Mouse (Mus musculus) midbrain, postnatal 0 days (tissue): ENCODE data around the gene Mosmo. TPM values are rescaled to one million over a fixed set of nuclear protein-coding genes. Genes with fewer than 3 reads are reported as not detected.

Experiments
- ATAC-seq: fragments of 200-750 bp; cut with Nextera tagmentation; 2 replicates; pipeline ENCODE4 v1.8.0; 2017; ENCODE audit warnings: moderate number of reproducible peaks, mild to moderate bottlenecking, moderate TSS enrichment, moderate library complexity; ENCODE audit not compliant: low FRiP score
- DNase-seq: peaks from one replicate; pipeline ENCODE4 v3.0.0-alpha.2; 2015; ENCODE audit warnings: low spot score
- H3K27ac ChIP-seq: fragments of 300-500 bp; sonication (generic); 2 replicates; pipeline ENCODE4 v1.5.1; 2014; ENCODE audit warnings: low read depth, mild to moderate bottlenecking, low read length, mixed read lengths
- H3K27me3 ChIP-seq: fragments of 300-500 bp; sonication (generic); 2 replicates; pipeline ENCODE4 v1.6.1; 2014; ENCODE audit warnings: low read length, control low read depth, mixed read lengths; ENCODE audit not compliant: insufficient read depth
- H3K36me3 ChIP-seq: fragments of 300-500 bp; sonication (generic); 2 replicates; pipeline ENCODE4 v1.6.1; 2014; ENCODE audit warnings: low read length, control low read depth, mixed read lengths; ENCODE audit not compliant: insufficient read depth
- H3K4me1 ChIP-seq: fragments of 300-500 bp; sonication (generic); 2 replicates; pipeline ENCODE4 v1.6.1; 2014; ENCODE audit warnings: mild to moderate bottlenecking, control low read depth, antibody characterized with exemption, low read length, mixed read lengths; ENCODE audit not compliant: insufficient read depth
- H3K4me2 ChIP-seq: fragments of 300-500 bp; sonication (generic); 2 replicates; pipeline ENCODE4 v1.6.1; 2014; ENCODE audit warnings: low read depth, mild to moderate bottlenecking, low read length, mixed read lengths; ENCODE audit not compliant: poor library complexity, severe bottlenecking
- H3K4me3 ChIP-seq: fragments of 300-500 bp; sonication (generic); 2 replicates; pipeline ENCODE4 v1.5.1; 2014; ENCODE audit warnings: low read depth, mild to moderate bottlenecking, low read length, moderate library complexity
- H3K9ac ChIP-seq: fragments of 300-500 bp; sonication (generic); replicated peaks from 2 replicates; pipeline ENCODE4 v1.6.1; 2014; ENCODE audit warnings: mild to moderate bottlenecking, low read length, moderate library complexity, mixed read lengths; ENCODE audit not compliant: poor library complexity, severe bottlenecking
- H3K9me3 ChIP-seq: fragments of 300-500 bp; sonication (generic); 2 replicates; pipeline ENCODE4 v1.6.1; 2016; ENCODE audit warnings: low read length, control low read depth
- CTCF ChIP-seq: IDR thresholded peaks from 2 replicates; pipeline ENCODE4 v1.5.1; 2016; ENCODE audit warnings: antibody characterized with exemption, mild to moderate bottlenecking
- WGBS: fragments of 180-500 bp; shearing (Covaris S2); extraction: QIAGEN DNeasy Blood & Tissue Kit; methylation state at CpG from one replicate; pipeline ENCODE4 v1.1.7; 2014; 5-methylcytosine and 5-hydroxymethylcytosine counted together
- polyA plus RNA-seq: library from polyadenylated mRNA; unstranded; fragments of >200 nt; fragmentation: Nextera tagmentation; extraction: Ambion mirVana; gene quantifications from 2 replicates; pipeline ENCODE4 v1.2.1, GENCODE M21; 2015
- total RNA-seq: library from RNA; depleted of rRNA; stranded (reverse); fragments of >200 nt; gene quantifications from 2 replicates; pipeline ENCODE4 v1.2.3, GENCODE M21; 2014

Gene Mosmo
- total and polyA plus RNA-seq, 2 experiments from 2014 or later: 11.5 to 21.2 TPM

DNA sequence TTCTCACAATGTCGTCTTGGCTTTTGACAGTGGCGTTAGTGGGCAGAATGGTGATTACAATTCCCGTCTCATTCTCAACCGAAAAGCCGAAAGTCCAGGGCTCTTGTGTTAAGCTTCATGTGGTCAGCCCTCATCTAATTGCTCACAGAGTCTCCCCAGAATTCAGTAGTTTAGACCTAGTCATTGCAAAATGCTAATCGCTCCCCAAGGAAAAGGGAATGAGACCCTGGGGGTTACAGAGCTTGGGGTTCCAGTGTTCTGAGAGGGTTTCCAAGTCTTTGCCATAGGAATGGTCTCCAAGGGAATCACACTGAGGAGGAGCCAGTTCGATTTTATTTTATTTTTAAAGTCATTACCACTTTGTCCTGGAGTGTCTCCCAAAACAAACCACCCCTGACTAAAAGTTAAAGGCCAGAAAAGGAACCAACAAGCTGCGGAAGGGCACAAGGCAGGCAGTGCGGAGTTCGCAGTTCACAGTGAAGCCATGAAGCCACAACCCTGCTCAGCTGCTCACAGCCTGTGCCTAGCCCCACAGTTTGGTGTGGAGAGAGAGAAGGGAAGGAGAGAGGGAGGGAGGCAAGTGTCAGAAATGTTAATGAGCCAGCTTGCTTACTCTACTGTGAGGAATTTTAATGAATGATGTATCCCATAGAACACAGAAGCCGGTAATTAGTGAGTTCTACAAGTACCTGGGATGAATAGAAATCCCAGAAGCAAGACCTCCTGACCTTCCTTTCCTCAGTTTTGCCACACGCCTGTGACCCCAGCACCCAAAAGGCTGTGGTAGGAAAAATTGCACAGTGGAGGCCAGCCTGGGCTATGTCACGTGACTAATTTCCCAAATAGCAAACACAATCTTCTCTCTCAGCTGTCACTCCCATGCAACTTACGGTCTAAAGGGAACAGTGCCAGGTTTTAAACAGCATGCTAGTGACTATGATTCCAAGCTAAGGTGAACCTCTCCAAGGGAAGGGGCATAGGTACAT is 66.2 kb downstream of the Mosmo start:
- 75% methylated on average over 14 of the region's 14 CpGs for WGBS
- no peak for DNase-seq
- Histone ChIP-seq H3K27ac (no peak overlapping the region), H3K9ac (no peak overlapping the region), H3K4me1 (no peaks in the 10 kb centered on the region), H3K4me2 (no peak overlapping the region), H3K36me3 (no peaks in the 10 kb centered on the region), H3K27me3 (no peaks in the 10 kb centered on the region), H3K4me3 (no peak overlapping the region), H3K9me3 (no peaks in the 10 kb centered on the region)
- TF ChIP-seq CTCF: no peak
- ATAC-seq: no peak

DNA sequence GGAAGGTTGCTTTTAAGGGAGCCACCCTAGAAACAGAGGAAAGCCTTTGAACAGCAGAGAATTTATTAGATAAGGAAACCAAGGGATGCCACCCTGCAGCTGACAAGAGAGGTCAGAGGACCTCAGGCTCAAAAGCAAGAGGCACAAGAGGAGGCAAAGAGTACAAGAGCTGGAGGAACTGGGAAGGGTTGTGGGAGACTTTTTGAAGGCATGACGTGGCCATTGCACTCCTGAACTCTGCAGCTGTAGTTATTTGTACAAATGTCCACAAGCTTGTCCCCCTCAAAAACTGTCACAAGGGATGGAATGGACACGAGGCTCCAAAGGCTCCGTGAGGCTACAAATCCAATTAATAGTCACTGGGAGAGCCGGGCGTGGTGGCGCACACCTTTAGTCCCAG is 67.2 kb downstream of the Mosmo start:
- Histone ChIP-seq H3K36me3 (no peaks in the 10 kb centered on the region), H3K4me1 (no peaks in the 10 kb centered on the region), H3K27me3 (no peaks in the 10 kb centered on the region), H3K27ac (no peak overlapping the region), H3K4me2 (no peak overlapping the region), H3K9me3 (no peaks in the 10 kb centered on the region), H3K4me3 (no peak overlapping the region), H3K9ac (no peak overlapping the region)
- ATAC-seq (no peak), DNase-seq (no peak)
- WGBS: 87% methylated on average over 6 of the region's 6 CpGs
- no peak for TF ChIP-seq CTCF

- Histone ChIP-seq H3K9ac (no peak overlapping the region), H3K4me2 (no peak overlapping the region), H3K9me3 (no peaks in the 10 kb centered on the region), H3K27me3 (no peaks in the 10 kb centered on the region), H3K4me1 (no peaks in the 10 kb centered on the region), H3K36me3 (no peaks in the 10 kb centered on the region), H3K27ac (no peak overlapping the region), H3K4me3 (no peak overlapping the region)
- no peak for TF ChIP-seq CTCF
- 72% methylated on average over 3 of the region's 3 CpGs for WGBS
- DNase-seq (no peak), ATAC-seq (no peak)
These were observed 68.6 kb downstream of the Mosmo start for GRCm38 (mm10) chr7:120746029-120746428.

DNA sequence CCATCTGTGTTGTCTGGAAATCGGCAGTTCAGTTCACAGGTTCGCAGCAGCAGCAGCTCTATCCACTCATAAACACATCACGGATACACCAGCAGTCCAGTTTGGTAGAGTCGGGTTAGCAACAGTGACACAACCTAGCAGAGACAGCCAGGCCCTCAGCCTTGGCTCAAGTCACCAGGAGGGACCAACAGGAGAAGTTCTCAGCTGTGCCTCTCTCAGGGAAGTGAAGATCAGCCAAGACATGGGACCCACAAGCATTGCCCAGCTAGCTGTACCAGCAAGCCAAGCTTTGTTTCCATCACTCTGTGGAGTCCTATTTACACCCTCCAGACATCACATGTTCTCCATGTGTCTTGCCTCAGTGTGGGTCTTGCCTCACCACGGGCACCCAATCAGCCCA is 69.4 kb downstream of the Mosmo start:
- Histone ChIP-seq H3K4me2 (no peak overlapping the region), H3K9me3 (no peaks in the 10 kb centered on the region), H3K9ac (no peak overlapping the region), H3K27me3 (no peaks in the 10 kb centered on the region), H3K27ac (no peak overlapping the region), H3K36me3 (no peaks in the 10 kb centered on the region), H3K4me1 (no peaks in the 10 kb centered on the region), H3K4me3 (no peak overlapping the region)
- no peak for TF ChIP-seq CTCF
- 85% methylated on average over 5 of the region's 5 CpGs for WGBS
- ATAC-seq (no peak), DNase-seq (no peak)

DNA sequence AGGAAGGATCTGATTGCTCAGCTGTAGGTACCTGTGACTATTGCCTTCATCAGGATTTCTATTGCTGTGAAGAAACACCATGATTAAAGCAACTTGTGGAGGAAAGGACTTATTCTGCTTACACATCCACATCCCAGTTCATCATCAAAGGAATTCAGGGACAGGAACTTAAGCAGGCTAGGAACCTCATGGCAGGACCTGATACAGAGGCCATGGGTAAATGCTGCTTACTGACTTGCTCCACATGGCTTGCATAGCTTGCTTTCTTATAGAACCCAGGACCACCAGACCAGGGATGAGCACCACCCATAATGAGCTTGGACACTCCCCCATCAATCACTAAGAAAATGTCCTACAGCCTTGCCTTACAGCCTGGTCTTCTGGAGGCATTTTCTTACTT is 71.1 kb downstream of the Mosmo start:
- Histone ChIP-seq H3K4me1 (no peaks in the 10 kb centered on the region), H3K27ac (no peak overlapping the region), H3K36me3 (no peaks in the 10 kb centered on the region), H3K9ac (no peak overlapping the region), H3K4me3 (no peak overlapping the region), H3K27me3 (no peaks in the 10 kb centered on the region), H3K9me3 (no peaks in the 10 kb centered on the region), H3K4me2 (no peak overlapping the region)
- ATAC-seq (no peak), DNase-seq (no peak)
- TF ChIP-seq CTCF: no peak

GRCm38 (mm10) chr7:120751330-120751729 is 73.9 kb downstream of the Mosmo start:
- DNase-seq (no peak), ATAC-seq (no peak)
- TF ChIP-seq CTCF: no peak
- Histone ChIP-seq H3K9ac (no peak overlapping the region), H3K4me3 (no peak overlapping the region), H3K27ac (no peak overlapping the region), H3K27me3 (no peaks in the 10 kb centered on the region), H3K9me3 (no peaks in the 10 kb centered on the region), H3K4me1 (no peaks in the 10 kb centered on the region), H3K36me3 (no peaks in the 10 kb centered on the region), H3K4me2 (no peak overlapping the region)
